Mouse (Mus musculus): ENCODE measurements around the gene Caln1.

Caln1 gene

DNA sequence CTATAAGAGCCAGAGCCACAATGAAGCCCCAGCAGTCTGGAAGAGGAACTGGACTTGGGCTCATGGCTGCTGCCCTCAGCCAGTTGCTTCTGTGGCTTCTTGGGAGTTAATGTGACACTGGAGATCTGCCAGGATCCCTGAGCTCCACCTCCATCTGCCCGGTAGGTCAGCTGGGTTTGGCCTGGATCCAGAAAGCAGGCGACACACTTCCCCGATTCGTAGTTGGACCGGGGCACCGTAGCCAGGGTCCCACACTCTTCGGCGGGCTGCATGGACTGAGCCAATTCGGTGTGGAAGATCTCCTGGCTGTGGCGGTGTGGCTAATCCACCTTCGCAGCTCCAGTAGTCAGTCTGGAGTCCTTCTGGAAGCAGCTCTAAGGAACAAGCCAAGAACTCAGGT is at the start of gene Caln1:
Caln1 (plus strand) TSS at position 219 of the 400 bp plus-strand sequence.
- peak; percentile 78 to 87 for DNase-seq (ENCODE audit: inconsistent age in 2 of 2, low spot score in 1 of 2)

DNA sequence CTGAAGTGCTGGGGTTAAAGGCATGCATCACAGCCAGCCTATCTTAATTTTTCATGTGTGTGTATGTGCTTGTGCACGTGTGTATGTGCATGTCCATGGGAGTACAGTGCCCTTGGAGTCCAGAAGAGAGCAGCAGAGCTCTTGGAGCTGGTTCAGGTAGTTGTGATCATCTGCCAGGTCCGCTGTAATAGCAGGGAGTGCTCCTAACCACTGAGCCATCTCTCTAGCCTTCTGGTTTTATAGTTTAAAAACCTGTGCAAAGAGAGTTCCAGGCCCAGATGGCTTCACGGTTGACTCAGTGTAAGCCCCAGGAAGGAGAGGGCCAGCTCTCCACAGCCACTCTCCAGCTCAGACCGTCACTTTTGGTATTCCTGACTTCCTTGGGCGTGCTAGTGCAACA is 49.5 kb upstream of the Caln1 start:
- DNase-seq (ENCODE audit: inconsistent age in 2 of 2, low spot score in 1 of 2): no peak

DNA sequence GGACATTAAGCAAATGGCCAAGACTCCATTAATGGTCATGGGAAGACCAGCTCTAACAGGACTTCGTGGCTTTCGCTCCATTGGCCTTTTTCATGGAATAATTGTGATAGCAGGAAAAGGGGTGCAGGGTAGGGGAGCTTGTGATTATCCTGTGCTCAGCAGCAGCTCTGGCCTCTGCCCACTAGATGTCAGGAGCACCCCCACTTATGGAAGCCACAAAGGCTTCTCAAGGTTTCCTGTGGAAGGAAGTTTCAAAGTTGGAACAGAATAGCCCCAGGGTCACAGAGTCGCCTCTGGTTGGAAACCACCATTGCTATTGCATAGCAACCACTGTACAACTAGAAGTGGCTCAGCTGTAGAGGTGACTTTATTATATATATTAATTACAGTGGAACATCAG is 48.8 kb upstream of the Caln1 start:
- DNase-seq (ENCODE audit: inconsistent age in 2 of 2, low spot score in 1 of 2): peak; percentile 72 to 86

DNA sequence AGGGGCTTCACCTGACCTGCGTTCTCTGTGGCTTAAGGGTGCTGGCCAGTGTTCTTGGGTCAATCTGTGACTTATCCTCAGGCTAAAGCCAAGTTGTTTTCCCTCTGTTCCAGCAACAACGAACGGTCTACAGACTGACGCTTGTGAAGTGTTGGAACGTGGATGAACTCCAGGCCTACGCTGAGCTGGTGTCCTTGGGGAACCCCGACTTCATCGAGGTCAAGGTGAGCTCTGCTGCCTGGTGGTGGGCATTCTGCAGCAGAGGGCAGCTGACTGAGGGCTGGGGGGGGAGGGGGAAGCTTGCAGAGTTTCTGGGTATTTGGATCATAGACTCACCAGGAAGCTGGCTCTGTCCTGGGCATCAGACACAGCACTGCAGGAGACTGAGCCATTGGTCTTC is 43.8 kb upstream of the Caln1 start:
- peak; percentile 71 to 78 for DNase-seq (ENCODE audit: inconsistent age in 2 of 2, low spot score in 1 of 2)

DNA sequence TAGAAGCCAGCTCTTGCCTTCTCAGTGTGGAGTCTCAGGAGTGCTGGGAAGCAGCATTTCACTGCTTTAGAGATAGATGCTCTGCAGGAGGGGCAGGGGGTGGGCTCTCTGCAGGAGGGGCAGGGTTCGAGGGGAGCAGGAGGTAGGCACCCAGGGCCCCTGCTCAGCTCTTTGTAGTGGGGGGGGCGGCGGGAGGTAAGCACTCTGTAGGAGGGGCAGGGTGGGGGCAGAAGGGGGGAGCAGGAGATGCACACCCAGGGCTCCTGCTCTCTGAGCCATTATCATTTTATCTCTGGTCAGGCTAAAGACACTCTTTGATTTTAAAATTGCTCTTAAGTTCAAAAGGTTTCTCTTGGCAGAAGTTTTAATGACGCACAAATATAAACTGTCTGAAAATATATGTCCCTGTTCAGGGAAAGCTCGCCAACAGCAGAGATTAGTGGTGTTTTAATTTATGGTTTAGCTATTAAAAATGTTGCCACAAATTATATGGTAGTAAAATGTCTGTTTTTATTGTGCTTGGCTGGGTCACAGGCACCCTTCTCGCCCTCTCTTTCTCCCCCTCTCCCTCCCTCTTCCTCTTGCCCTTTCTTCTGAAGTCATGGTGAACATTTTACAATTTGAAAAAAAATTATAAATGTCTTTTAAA is 41.5 kb upstream of the Caln1 start:
- peak in 1 of 2 experiments; percentile 55 for DNase-seq (ENCODE audit: inconsistent age in 2 of 2, low spot score in 1 of 2)

DNA sequence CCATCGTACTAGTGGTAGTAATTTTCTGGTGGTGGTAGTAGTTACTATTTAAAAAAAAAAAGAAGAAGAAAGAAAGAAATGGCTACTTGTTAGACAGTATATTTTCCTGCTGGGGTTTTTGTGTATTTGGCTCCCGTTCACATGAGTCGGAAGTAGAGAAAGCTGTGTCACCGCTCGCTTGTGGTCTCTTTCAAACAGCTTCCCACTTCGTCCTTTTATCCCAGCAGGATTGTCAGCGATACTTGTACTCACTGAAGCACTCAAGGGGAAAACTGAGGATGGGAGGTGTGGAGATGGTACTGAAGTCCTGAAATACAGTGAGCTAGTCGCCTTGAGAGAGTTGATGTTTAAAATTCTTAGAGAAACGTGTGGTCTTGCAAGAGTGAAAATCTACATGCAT is 40.9 kb upstream of the Caln1 start:
- no peak for DNase-seq (ENCODE audit: inconsistent age in 2 of 2, low spot score in 1 of 2)

DNA sequence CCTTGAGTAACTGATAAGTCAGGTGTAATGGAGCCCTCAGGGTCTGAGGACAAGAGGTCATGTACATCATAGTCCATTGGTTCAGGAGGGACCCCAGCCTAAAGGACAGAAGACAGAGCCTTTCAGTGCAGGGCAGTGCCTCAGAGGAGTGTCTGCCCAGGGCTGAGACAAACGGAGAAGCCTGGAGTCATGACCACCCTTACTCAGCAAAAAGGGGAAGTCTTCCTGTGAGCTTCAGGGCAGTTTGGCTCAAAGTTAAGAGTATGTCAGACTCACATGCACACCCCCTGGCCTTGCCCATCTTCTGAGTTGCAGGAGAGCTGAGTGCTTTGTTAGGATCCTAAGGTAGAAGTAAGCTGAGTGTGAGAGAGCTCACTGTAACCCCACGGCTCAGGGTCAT is 39.4 kb upstream of the Caln1 start:
- DNase-seq (ENCODE audit: inconsistent age in 2 of 2, low spot score in 1 of 2): no peak

DNA sequence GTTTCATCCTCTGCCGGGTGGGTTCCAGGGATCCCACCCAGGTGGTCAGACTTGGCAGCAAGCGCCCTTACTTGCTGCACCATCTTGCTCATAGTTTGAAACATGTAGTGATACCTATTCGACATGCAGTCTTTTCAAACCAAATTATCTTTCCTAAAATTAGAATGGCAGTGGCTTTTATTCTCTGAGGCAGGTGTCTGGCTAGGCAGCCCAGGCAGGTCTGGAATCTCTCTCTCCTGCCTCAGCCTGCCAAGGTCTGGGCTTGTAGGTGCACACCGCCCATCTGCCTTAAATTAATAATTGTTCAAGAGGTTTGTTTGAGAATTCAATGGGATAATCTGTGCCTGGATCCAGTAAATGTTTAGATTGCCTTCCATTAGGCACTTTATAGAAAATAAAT is 38.5 kb upstream of the Caln1 start:
- DNase-seq (ENCODE audit: inconsistent age in 2 of 2, low spot score in 1 of 2): no peak

DNA sequence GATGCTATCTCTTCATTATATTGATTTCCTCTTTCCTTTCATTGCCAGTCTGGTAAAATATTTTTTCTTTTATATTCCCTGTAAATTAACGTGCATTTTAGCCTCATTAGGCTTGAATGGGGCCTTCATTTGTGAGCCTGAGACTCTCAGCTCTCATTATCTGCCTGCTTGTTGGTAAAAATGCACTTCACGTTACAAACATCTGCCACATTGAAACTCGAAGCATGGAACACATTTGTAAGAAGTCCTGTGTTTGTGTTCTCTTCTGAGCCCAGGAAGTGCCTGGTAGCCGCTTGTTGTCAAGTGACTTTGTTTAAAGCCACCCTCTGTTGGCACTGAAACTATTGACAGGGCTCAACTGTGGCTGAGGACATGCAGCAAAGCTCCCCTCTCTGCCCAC is 38.0 kb upstream of the Caln1 start:
- no peak for DNase-seq (ENCODE audit: inconsistent age in 2 of 2, low spot score in 1 of 2)

DNA sequence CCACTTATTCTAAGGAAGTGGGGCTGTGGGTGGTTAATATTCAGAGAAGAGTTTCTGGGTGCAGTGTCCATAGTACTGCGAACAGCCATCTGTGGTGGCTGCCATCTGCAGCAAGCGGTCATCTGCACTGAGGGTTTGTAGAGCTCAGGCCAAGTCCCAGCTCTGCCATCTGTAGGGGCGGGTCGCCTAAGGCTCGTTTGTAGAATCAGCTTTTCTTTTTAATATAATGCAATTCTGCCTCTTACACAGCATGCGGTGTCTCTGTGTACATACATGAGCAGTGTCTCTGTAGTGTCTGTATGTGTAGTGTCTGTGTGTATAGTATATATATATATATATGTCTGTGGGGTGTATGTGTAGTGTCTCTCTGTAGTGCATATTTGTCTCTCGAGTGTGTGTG is 35.7 kb upstream of the Caln1 start:
- DNase-seq (ENCODE audit: inconsistent age in 2 of 2, low spot score in 1 of 2): no peak

DNA sequence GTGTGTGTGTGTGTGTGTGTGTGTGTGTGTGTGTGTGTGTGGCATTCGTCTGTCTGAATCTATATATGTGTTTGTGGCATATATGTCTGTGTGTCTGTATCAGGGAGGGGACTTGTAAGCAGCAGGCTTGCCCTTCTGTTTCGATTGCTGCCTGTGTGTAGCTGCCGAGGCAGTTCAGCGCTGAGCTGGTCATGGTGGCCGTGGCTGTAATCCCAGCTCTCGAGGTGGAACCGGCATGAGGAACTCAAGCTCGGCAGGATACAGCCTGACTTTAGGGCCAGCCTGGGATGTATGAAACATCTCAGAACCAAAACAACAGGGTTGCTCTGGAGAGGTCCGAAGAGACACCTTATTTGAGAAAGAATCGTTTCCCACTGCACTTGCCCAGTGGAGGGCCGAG is 35.3 kb upstream of the Caln1 start:
- no peak for DNase-seq (ENCODE audit: inconsistent age in 2 of 2, low spot score in 1 of 2)

DNA sequence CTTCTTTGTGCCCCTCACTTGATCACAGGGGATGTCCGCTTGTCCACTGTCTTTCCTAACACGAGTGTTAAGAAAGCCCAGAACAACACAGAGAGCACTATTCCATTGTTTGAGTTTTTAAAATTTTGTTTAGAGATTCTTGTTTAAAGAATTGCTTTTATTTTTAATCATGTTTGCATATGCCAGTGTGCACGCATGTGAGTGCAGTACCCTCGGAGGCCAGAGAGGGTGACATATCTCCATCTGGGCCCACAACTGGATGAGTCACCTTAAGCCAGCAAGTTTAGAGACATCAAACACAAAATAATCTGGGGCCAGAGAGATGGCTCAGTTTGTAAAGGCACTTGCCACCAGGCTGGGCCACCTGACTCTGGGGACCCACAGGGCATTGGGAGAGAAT is 33.8 kb upstream of the Caln1 start:
- DNase-seq (ENCODE audit: inconsistent age in 2 of 2, low spot score in 1 of 2): no peak

DNA sequence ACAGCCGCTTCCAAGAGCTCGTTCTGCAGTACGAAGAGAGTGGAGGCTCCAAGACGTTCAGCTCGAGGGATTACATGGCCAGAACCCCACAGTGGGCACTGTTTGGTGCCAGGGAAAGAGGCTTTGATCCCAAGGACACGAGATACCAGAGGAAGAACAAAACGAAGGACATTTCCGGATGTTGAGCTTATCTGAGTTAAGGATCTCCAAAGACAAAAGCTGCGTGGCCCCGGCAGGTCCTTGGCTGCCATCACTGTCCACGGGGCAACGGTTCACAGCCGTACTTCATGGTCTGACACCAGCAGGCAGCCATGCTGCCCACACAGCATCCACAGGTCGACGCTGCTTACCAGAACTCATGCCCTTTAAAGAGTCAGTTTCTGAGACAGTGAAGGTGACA is 28.6 kb upstream of the Caln1 start:
- DNase-seq (ENCODE audit: inconsistent age in 2 of 2, low spot score in 1 of 2): peak; percentile 75 to 83

DNA sequence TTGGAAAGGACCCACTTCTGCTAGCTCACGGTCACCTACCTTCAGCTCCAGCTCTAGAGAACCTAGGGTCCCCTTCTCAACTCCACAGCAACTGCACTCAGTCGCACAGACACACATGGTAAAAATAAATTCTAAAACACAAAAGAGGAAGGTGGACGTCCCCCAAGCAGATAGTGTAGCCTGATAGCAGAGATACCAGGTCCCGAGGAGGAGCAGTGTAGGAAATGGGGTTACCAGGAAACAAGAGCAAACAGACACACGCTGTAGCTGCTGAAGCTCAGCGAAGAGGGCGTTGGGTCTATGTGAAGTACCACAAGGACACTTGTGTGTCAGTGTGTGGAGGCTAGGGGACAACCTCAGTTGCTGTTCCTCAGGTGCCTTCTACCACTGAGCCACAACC is 24.3 kb upstream of the Caln1 start:
- DNase-seq (ENCODE audit: inconsistent age in 2 of 2, low spot score in 1 of 2): no peak

DNA sequence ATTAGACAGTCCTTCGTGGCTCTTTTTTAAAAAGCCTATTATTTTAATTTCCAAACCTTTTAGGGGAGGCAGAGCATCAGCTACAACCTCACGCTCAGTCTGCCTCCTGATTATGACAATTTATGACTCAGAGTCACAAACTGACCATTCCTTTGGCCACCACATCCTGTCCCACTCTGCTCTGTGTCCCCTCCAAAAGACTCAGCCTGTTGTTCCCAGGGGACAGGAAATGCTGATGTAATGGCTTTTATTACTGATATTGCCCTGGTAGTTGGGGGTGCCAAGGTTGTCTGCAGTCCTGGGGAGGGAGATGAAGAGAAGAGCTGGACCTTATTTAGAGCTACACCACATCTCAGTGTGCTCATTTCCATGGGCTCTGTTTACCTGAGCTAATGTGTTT is 23.4 kb upstream of the Caln1 start:
- DNase-seq (ENCODE audit: inconsistent age in 2 of 2, low spot score in 1 of 2): no peak

DNA sequence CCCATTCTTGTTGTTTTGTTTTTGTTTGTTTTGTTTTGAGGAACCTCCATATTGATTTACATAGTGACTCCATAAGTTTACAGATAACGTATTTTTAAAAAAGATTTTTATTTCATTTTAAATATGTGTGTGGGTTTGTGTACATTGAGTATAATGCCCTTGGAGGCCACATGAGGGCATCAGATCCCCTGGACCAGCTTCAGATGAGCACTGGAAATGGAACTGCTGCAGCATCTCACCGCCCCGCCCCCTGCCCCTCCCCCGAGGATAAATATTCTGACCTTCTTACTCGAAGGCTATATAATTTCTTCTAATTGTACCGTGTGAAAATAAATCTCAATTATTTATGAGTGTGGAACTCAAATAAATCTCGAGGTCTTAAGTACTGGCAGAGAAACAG is 14.0 kb upstream of the Caln1 start:
- no peak for DNase-seq (ENCODE audit: inconsistent age in 2 of 2, low spot score in 1 of 2)

DNA sequence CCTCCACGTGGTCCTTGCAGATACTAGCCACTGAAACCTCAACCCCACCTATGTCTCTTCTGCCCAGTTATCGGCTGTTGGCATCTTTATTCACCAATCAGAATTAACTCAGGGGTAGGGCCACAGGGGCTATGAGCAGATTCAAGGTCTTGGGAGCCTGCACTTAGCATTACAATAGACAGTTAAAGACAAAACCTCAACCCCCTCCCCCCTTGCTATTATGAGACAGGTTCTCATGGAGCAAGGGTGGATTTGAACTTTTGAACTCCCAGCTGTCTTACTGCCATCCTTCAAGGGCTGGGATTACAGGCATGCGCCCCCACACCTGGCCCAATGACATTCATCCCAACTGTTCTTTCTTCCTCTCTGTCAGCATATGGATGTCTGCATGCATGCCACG is 6.1 kb upstream of the Caln1 start:
- no peak for DNase-seq (ENCODE audit: inconsistent age in 2 of 2, low spot score in 1 of 2)

DNA sequence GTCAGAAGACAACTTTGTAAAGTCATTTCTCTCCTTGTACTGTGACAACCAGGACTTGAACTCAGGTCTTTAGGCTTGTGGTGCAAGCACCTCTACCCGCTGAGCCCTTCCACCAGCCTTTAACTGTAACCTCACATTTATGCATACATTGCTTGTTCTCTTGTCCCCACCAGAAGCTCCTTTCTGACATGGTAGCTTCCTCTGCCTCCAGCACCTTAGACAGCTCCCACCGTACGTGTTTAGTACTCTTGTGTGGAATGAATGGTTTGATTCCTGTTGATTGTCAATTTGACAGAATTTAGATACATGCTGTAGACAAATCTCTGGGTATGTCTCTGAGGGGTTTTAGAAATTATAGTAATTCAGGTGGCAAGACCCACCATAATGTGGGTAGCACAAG is 5.5 kb upstream of the Caln1 start:
- DNase-seq (ENCODE audit: inconsistent age in 2 of 2, low spot score in 1 of 2): no peak

DNA sequence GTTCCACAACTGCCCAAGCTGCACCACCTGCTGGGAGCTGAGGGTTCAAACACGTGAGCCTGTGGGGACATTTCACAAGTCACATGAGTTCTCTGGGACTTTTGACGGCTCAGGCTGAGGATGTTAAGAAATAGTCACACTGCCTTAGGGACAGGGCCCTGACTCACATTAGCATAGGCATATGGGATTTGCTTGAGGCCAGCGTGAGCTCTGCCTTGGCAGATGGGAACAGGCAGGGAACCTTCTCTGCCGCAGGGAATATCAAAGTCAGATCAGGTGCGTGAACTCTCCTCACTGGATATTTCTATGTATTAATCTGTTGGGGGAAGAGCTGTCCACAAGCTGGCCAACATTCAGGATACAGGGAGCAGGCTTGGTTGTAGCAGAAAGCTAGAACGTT is 1.0 kb upstream of the Caln1 start:
- no peak for DNase-seq (ENCODE audit: inconsistent age in 2 of 2, low spot score in 1 of 2)

DNA sequence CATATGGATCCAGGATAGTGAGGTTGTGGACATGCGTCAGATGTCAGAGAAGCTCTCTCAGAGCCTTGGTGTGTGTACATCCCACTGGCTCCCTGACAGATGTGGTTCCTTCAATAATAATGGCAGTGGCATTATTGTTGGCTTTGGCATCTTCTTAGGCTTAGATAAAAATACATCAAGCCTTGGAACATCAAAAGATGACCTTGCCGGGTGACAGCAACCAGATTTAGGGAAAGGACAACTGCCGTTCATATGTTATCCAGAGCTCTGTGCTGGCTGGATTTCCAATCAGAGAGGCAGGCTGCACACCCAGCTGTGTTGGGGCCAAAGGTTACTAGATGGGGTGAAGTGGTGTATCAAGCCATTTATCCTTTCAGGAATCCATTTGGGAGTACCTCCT is 6.2 kb downstream of the Caln1 start:
- peak; percentile 60 to 81 for DNase-seq (ENCODE audit: inconsistent age in 2 of 2, low spot score in 1 of 2)

DNA sequence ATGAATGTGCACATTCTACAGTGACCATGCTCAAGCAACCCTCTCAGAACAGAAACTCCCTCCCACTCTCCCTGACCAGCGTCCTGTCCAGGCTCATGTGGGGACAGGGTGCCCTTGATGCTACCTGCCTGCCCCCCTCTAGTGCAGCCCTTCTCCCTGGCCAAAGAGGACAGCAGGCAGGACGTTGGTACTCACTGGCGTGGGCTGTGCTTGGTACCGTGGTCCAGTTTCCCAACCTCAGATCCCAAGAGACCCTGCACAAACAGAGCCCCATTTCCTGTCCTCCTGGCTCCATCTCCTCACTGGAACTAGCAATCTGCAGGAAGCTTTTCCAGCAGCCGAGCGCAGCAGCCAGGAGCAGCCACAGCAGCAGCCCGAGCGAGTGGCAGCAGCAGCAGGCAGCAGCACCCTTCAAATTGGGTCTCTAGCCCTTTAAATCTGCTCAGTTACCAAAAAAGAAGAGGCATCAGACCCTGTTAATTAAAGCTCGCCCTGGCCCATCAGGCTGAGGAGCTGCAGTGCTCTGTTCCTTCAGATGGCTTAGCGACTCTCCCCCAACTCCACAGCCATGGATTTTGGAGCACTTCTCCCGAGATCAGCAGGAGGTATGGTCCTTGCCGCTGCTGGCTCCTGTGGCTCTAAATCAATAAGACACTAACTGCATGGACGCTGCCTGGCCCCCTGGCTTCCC is 15.1 kb downstream of the Caln1 start, which contains the start of gene A330070K13Rik:
A330070K13Rik (minus strand) TSS at position 410 of the 691 bp plus-strand sequence.
- peak in 1 of 2 experiments; percentile 56 for DNase-seq (ENCODE audit: inconsistent age in 2 of 2, low spot score in 1 of 2)

DNA sequence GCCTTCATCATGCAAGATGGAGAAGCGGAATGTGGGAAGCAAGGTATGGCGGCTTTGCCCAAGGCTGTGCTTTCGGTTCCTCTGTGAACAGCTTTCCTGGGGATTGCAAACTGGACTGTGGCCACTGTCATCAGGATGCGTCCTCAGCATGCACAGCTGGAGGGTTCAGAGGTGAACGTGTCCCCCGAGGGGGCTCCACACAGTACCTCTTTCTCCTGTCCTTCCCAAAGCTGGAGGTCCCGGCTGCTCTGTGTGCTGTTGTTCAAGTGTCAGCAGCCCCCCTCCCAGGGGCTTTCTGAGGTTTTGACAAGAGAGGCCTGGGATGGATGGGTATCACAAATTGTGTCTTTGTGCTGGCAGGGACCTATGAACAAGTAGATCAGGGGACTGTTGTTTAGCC is 17.2 kb downstream of the Caln1 start:
- DNase-seq (ENCODE audit: inconsistent age in 2 of 2, low spot score in 1 of 2): no peak

Data from adrenal gland, adult (tissue).